Mouse (Mus musculus) right cerebral cortex, adult 2 months (tissue): ENCODE measurements at regions not wholly inside any gene's neighbourhood (a gene's known extent, or its start where the extent isn't known, plus 50 kb on each side); places are given as distances from the start of the nearest gene placed in this dataset.

ENCODE experiments used
- DNase-seq, 2 experiments: peaks; one replicate each; pipeline ENCODE4 v3.0.0; 2021 to 2022; ENCODE audit warnings: low spot score in 2 of 2

DNA sequence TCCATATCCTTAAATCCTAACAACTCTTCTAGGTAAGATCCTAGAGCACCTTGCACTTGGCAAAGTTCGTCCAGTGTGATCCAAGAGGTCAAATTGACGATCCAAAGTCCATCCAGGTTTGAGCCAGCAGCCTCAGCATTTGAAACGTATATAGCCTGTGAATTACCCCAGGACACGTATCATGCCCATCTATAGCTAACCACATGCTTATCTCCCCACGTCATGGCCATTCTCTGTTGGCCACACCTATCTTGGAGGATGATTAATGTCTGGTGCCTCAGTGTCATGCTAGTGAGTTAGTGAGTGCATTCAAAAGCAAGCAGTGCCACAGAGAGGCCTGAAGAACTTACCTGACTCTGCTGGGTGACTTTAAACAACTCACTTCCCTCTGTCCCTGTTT lies 1521.9 kb upstream of the Gm6569 start:
- DNase-seq = no peak

DNA sequence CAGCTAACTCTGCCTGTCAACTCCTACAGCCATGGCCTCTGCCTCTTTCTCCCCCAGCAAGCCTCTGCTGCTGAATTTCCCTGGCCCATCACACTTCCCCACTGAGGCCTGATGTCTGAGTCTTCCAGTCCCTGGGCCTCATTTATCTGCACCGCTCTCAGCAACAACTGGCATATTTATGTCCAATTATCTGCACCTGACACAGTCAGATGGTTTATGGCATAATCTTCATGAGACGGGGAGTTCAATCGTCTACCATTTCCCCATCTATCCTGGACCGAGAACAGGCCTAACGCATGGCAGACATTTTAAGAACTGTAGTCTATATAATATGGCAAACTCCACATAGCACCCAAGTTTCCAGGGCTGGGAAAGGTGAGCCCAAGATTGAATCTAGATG lies 1512.8 kb upstream of the Gm6569 start:
- no peak for DNase-seq

- no peak for DNase-seq
These were observed 1512.2 kb upstream of the Gm6569 start for GRCm38 (mm10) chr15:72322127-72322526.

- no peak for DNase-seq
These were observed 1511.2 kb upstream of the Gm6569 start for GRCm38 (mm10) chr15:72323158-72323557.

DNA sequence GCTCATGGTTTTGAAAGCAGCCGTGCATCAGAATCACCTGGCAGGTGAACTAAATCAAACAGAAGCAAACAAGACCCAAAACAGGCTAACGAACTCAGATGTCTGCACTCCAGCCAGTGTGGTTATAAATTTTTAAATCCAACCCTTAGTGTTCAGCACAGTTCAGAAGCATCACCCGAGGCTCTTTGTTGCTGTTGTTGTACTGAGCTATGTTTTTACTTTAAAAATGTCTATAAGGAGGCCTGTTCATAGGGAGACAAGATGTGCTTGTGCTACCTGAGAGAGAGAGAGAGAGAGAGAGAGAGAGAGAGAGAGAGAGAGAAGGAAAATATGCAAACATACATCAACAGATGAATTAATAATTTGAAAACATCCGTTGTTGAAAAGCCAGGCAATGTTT lies 1503.1 kb upstream of the Gm6569 start:
- DNase-seq = no peak

DNA sequence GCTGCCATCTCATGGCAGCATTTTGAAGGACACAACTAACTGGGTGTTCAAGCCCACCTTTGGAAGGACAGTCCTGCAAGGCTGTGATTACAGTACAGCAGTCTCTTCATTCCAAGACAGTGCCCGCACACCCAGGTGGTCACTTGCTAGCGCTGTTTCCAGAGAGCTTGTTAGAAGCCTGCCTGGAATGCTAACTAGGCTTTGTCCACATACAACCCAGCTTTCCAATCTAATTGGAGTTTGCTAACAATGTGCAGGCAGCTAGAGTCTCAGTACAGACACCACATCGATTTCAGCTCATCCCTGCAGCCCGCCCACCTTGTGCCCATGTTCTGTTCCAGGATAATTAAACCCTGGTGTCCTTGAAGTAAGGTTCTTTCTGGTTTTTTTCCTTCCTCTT lies 1499.9 kb upstream of the Gm6569 start:
- no peak for DNase-seq

DNA sequence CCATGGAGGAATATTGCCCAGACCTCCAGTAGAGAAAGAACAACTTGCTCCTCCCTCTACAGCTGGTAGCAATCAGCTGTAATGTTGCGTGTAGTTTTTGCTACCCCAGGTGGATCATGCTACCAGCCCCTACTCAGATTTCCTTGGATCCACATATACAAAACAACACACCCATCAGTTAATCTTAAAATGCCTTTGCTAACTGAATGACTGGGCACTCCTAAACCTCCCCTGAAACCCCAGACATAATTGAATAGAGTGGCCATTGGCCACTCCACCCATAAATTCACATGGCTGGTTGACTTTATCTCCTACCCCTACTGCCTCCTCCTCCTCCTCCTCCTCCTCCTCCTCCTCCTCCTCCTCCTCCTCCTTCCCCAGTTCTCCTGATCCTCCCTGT lies 1494.7 kb upstream of the Gm6569 start:
- DNase-seq = no peak

- DNase-seq = peak in 1 of 2 experiments; percentile 3
These were observed 1492.4 kb upstream of the Gm6569 start for GRCm38 (mm10) chr15:72341991-72342390.

- peak; percentile 21 to 39 for DNase-seq
These were observed 1491.9 kb upstream of the Gm6569 start for GRCm38 (mm10) chr15:72342504-72342903.

- DNase-seq = no peak
These were observed 1490.6 kb upstream of the Gm6569 start for GRCm38 (mm10) chr15:72343794-72344193.

DNA sequence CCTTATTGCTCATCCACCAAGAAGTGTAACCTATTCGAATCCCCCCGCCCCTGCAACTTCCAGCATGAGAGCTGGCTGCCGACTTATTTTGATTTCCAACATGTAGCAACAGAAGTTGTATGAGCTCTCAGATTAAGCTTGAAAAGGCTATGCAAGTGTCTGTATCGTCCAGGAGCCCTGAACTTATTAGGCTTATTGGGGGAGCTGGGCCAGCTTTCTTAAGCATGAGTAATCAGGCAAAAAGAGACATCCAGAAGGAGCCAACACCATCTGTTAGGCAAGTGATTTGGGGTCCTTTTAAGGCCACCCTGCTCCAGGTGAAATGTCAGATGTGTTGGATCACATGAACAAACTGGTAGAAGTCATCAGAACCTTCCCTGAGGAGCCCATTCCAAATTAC lies 1481.0 kb upstream of the Gm6569 start:
- DNase-seq = no peak

- DNase-seq = no peak
These were observed 1478.7 kb upstream of the Gm6569 start for GRCm38 (mm10) chr15:72355626-72356025.

GRCm38 (mm10) chr15:72359636-72360035 lies 1474.7 kb upstream of the Gm6569 start:
- peak; percentile 10 to 17 for DNase-seq

DNA sequence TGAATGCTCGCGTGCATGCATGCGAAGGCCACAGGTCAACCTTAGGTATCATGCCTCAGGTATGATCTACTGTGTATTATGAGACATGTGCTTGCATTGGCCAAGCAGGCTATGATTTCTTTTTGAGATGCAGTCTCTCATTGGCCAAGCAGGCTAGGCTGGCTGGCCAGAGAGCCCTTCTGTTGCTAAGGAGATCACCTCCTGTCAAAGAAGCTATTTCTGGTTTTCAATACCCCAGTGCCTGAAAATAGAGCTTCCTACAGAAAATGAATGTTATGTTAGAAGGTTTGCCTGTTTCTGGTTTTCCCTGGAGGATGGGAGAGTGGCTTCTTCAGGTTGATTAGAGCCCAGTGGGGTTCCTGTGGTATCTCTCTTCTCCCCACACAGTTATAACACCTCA lies 1474.3 kb upstream of the Gm6569 start:
- peak; percentile 37 to 48 for DNase-seq

GRCm38 (mm10) chr15:72360463-72361030 lies 1473.8 kb upstream of the Gm6569 start:
- DNase-seq = peak; percentile 8 to 14

GRCm38 (mm10) chr15:72373041-72373440 lies 1461.3 kb upstream of the Gm6569 start:
- DNase-seq = no peak

GRCm38 (mm10) chr15:72377201-72377600 lies 1457.2 kb upstream of the Gm6569 start:
- DNase-seq = peak in 1 of 2 experiments; percentile 12

DNA sequence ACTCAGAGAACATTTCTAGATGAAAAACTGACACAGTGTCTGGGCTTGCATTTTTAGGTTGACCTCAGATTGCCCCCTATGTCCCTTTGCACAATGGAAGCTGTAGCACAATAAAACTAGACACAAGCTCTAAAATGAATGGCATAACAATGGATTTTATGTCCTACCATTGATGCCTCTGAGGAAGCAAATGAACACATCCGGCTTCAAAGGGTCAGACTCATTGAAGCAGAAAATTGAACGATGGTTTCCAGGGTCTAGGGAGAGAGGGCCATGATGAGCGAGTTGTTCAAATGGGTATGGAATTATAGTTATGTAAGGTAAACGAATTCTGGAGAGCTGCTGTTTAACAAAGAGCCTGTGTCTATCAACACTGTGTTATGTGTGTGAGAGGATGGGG lies 1455.1 kb upstream of the Gm6569 start:
- no peak for DNase-seq

- no peak for DNase-seq
These were observed 1453.2 kb upstream of the Gm6569 start for GRCm38 (mm10) chr15:72381164-72381563.

GRCm38 (mm10) chr15:72381744-72382143 lies 1452.6 kb upstream of the Gm6569 start:
- DNase-seq = no peak

DNA sequence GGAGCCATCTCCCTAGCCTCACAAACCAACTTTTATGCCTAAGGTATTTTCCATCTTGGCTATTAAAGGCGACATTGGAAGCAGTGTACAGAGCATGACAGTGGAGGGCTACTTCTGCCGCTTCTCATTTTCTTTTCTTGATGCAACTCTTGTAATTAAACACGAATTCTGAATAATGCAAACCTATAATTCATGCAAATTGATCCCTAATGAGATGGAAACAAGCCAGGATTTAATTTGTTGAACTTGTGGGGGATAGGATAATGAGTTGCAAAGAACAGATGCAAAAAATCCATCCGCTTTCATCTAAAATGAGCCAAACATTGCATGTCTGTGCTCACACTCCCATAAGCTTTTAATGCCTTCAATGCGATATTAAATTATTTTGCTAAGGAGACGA lies 1451.8 kb upstream of the Gm6569 start:
- no peak for DNase-seq

GRCm38 (mm10) chr15:72383062-72383461 lies 1451.3 kb upstream of the Gm6569 start:
- DNase-seq = no peak

DNA sequence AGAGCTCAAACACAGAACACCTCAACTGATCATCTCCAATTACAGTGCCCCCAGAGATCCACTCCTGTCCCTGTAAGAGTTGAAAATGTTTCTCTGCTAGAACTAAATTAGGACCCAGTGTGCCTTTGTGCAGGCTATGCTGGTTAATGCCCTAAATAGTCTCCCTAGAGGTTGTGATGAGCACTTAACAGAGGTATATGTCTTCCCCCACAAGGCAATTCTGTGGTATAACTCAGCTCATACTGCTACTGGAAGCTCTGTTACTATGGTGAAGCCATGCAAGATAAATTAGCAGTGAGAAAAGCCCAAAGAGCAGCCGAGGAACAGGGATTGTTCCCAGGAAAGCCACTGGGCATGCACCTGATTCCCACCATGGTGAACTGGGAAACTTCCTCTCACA lies 1450.9 kb upstream of the Gm6569 start:
- no peak for DNase-seq

- DNase-seq = no peak
These were observed 1441.1 kb upstream of the Gm6569 start for GRCm38 (mm10) chr15:72393226-72393625.
